Mouse (Mus musculus): ENCODE results near the gene Cul5.

The Cul5 gene

GRCm38 (mm10) chr9:53669680-53670219, at the start of gene Cul5:
Gene Cul5 (minus strand): TSS chr9:53670014.
- peak; percentile 33 to 52 for DNase-seq (ENCODE audit: low spot score in 2 of 2)

- DNase-seq (ENCODE audit: low spot score in 2 of 2) = peak; percentile 79 to 86
These were observed 36.3 kb upstream of the Cul5 start, which contains the start of gene Rab39 for GRCm38 (mm10) chr9:53705992-53706696. Gene Rab39 (minus strand): TSS chr9:53706232.

- peak in 1 of 2 experiments; percentile 44 for DNase-seq (ENCODE audit: low spot score in 2 of 2)
These were observed 35.7 kb upstream of the Cul5 start for GRCm38 (mm10) chr9:53705491-53705991.

GRCm38 (mm10) chr9:53702991-53703390, 33.2 kb upstream of the Cul5 start:
- DNase-seq (ENCODE audit: low spot score in 2 of 2) = no peak

- DNase-seq (ENCODE audit: low spot score in 2 of 2) = no peak
These were observed 30.7 kb upstream of the Cul5 start for GRCm38 (mm10) chr9:53700496-53700895.

GRCm38 (mm10) chr9:53695846-53696245, 26.0 kb upstream of the Cul5 start:
- no peak for DNase-seq (ENCODE audit: low spot score in 2 of 2)

- no peak for DNase-seq (ENCODE audit: low spot score in 2 of 2)
These were observed 23.9 kb upstream of the Cul5 start for GRCm38 (mm10) chr9:53693718-53694117.

GRCm38 (mm10) chr9:53691745-53692670, 22.2 kb upstream of the Cul5 start:
- no peak for DNase-seq (ENCODE audit: low spot score in 2 of 2)

GRCm38 (mm10) chr9:53680851-53681250, 11.0 kb upstream of the Cul5 start:
- DNase-seq (ENCODE audit: low spot score in 2 of 2) = no peak

- DNase-seq (ENCODE audit: low spot score in 2 of 2) = no peak
These were observed 7.1 kb upstream of the Cul5 start for GRCm38 (mm10) chr9:53676921-53677320.

GRCm38 (mm10) chr9:53673571-53673970, 3.8 kb upstream of the Cul5 start:
- peak; percentile 67 to 86 for DNase-seq (ENCODE audit: low spot score in 2 of 2)

- DNase-seq (ENCODE audit: low spot score in 2 of 2) = peak; percentile 89 to 96
These were observed 2.7 kb downstream of the Cul5 start for GRCm38 (mm10) chr9:53667020-53667669.

- no peak for DNase-seq (ENCODE audit: low spot score in 2 of 2)
These were observed 3.2 kb downstream of the Cul5 start for GRCm38 (mm10) chr9:53666665-53667019.

- DNase-seq (ENCODE audit: low spot score in 2 of 2) = no peak
These were observed 4.4 kb downstream of the Cul5 start for GRCm38 (mm10) chr9:53665428-53665827.

GRCm38 (mm10) chr9:53664819-53665218, 5.0 kb downstream of the Cul5 start:
- no peak for DNase-seq (ENCODE audit: low spot score in 2 of 2)

- no peak for DNase-seq (ENCODE audit: low spot score in 2 of 2)
These were observed 35.0 kb downstream of the Cul5 start for GRCm38 (mm10) chr9:53634796-53635195.

GRCm38 (mm10) chr9:53615246-53615645, 54.6 kb downstream of the Cul5 start:
- DNase-seq (ENCODE audit: low spot score in 2 of 2) = no peak

GRCm38 (mm10) chr9:53614286-53614685, 55.5 kb downstream of the Cul5 start:
- DNase-seq (ENCODE audit: low spot score in 2 of 2) = no peak

GRCm38 (mm10) chr9:53609968-53610781, 59.6 kb downstream of the Cul5 start, which contains the start of gene Acat1:
Gene Acat1 (minus strand): TSS chr9:53610382.
- DNase-seq (ENCODE audit: low spot score in 2 of 2) = peak; percentile 85

- no peak for DNase-seq (ENCODE audit: low spot score in 2 of 2)
These were observed 60.4 kb downstream of the Cul5 start for GRCm38 (mm10) chr9:53609306-53609967.

All from thymus, postnatal 10 days (tissue).